Mouse (Mus musculus) neural tube, embryonic 11.5 days (tissue): ENCODE data around the gene Abhd15. TPM values are rescaled to one million over a fixed set of nuclear protein-coding genes. Genes with fewer than 3 reads are reported as not detected.

Experiments used
- ATAC-seq: fragments of 200-750 bp; cut with Nextera tagmentation; 2 replicates; pipeline ENCODE4 v1.8.0; 2017; ENCODE audit warnings: moderate number of reproducible peaks, mild to moderate bottlenecking, moderate TSS enrichment, moderate library complexity; ENCODE audit not compliant: insufficient read depth, low FRiP score, low TSS enrichment
- DNase-seq: peaks from one replicate; pipeline ENCODE4 v3.0.0-alpha.2; 2015; ENCODE audit warnings: low spot score
- H3K27ac ChIP-seq: fragments of 300-500 bp; sonication (generic); 2 replicates; pipeline ENCODE4 v1.5.1; 2014; ENCODE audit warnings: low read depth, mild to moderate bottlenecking, low read length
- H3K27me3 ChIP-seq: fragments of 300-500 bp; sonication (generic); 2 replicates; pipeline ENCODE4 v1.6.1; 2014; ENCODE audit warnings: mild to moderate bottlenecking, low read length, mixed read lengths; ENCODE audit not compliant: control insufficient read depth, insufficient read depth
- H3K36me3 ChIP-seq: fragments of 300-500 bp; sonication (generic); 2 replicates; pipeline ENCODE4 v1.6.1; 2014; ENCODE audit warnings: mild to moderate bottlenecking, low read length, moderate library complexity, mixed read lengths; ENCODE audit not compliant: control insufficient read depth, insufficient read depth
- H3K4me1 ChIP-seq: fragments of 300-500 bp; sonication (generic); 2 replicates; pipeline ENCODE4 v1.6.1; 2014; ENCODE audit warnings: low read length, mixed read lengths; ENCODE audit not compliant: control insufficient read depth, insufficient read depth
- H3K4me2 ChIP-seq: fragments of 300-500 bp; sonication (generic); 2 replicates; pipeline ENCODE4 v1.6.1; 2014; ENCODE audit warnings: low read depth, mild to moderate bottlenecking, moderate library complexity
- H3K4me3 ChIP-seq: fragments of 300-500 bp; sonication (generic); 2 replicates; pipeline ENCODE4 v1.5.1; 2014; ENCODE audit warnings: low read depth, low read length
- H3K9ac ChIP-seq: fragments of 300-500 bp; sonication (generic); 2 replicates; pipeline ENCODE4 v1.6.1; 2014; ENCODE audit warnings: mild to moderate bottlenecking, low read length
- H3K9me3 ChIP-seq: fragments of 300-500 bp; sonication (generic); 2 replicates; pipeline ENCODE4 v1.6.1; 2016; ENCODE audit warnings: low read length; ENCODE audit not compliant: control insufficient read depth
- WGBS: fragments of 180-500 bp; shearing (Covaris S2); extraction: QIAGEN DNeasy Blood & Tissue Kit; methylation state at CpG from one replicate; pipeline ENCODE4 v1.1.7; 2014; 5-methylcytosine and 5-hydroxymethylcytosine counted together
- polyA plus RNA-seq: library from polyadenylated mRNA; unstranded; fragments of >200 nt; fragmentation: Nextera tagmentation; extraction: Ambion mirVana; gene quantifications from 2 replicates; pipeline ENCODE4 v1.2.1, GENCODE M21; 2014

Gene Abhd15
- polyA plus RNA-seq, 1 experiment from 2014 or later = 4.0 TPM

GRCm38 (mm10) chr11:77497851-77498250, 17.1 kb upstream of the Abhd15 start:
- H3K27ac ChIP-seq = no peak overlapping the region
- H3K4me1 ChIP-seq = peaks cover 26% of the 10 kb centered on the region
- peaks cover 9% of the 10 kb centered on the region; the same call in 1 of the 2 replicates for H3K36me3 ChIP-seq
- no peaks in the 10 kb centered on the region for H3K27me3 ChIP-seq
- no peaks in the 10 kb centered on the region for H3K9me3 ChIP-seq
- 25% methylated on average over 4 of the region's 4 CpGs for WGBS
- no peak overlapping the region; the same call in 1 of the 2 replicates for H3K9ac ChIP-seq
- no peak overlapping the region for H3K4me2 ChIP-seq
- ATAC-seq (no peak), DNase-seq (no peak)
- H3K4me3 ChIP-seq = no peak overlapping the region

- Histone ChIP-seq H3K36me3 (peaks cover 16% of the 10 kb centered on the region), H3K27me3 (no peaks in the 10 kb centered on the region), H3K9ac (no peak overlapping the region; the same call in 1 of the 2 replicates), H3K9me3 (no peaks in the 10 kb centered on the region), H3K4me2 (no peak overlapping the region), H3K4me1 (peaks cover 26% of the 10 kb centered on the region), H3K27ac (no peak overlapping the region), H3K4me3 (no peak overlapping the region)
- DNase-seq (no peak), ATAC-seq (no peak)
- 83% methylated on average over 12 of the region's 12 CpGs for WGBS
These were observed 16.4 kb upstream of the Abhd15 start for GRCm38 (mm10) chr11:77498261-77499139.

GRCm38 (mm10) chr11:77499354-77499753, 15.6 kb upstream of the Abhd15 start:
- 90% methylated on average over 7 of the region's 7 CpGs for WGBS
- Histone ChIP-seq H3K27me3 (no peaks in the 10 kb centered on the region), H3K27ac (no peak overlapping the region), H3K4me3 (no peak overlapping the region), H3K4me1 (peaks cover 18% of the 10 kb centered on the region), H3K4me2 (no peak overlapping the region), H3K36me3 (peaks cover 23% of the 10 kb centered on the region), H3K9me3 (no peaks in the 10 kb centered on the region), H3K9ac (no peak overlapping the region)
- DNase-seq (no peak), ATAC-seq (no peak)

GRCm38 (mm10) chr11:77500361-77501325, 14.3 kb upstream of the Abhd15 start:
- no peak overlapping the region for H3K4me3 ChIP-seq
- H3K36me3 ChIP-seq = peaks cover 24% of the 10 kb centered on the region

GRCm38 (mm10) chr11:77501392-77501791, 13.5 kb upstream of the Abhd15 start:
- Histone ChIP-seq H3K27me3 (no peaks in the 10 kb centered on the region), H3K27ac (no peak overlapping the region), H3K9ac (no peak overlapping the region), H3K4me3 (no peak overlapping the region), H3K9me3 (no peaks in the 10 kb centered on the region), H3K4me1 (peaks cover 11% of the 10 kb centered on the region), H3K36me3 (peaks cover 24% of the 10 kb centered on the region), H3K4me2 (no peak overlapping the region)
- 27% methylated on average over 5 of the region's 5 CpGs for WGBS
- no peak for ATAC-seq
- DNase-seq = peak; percentile 74

More at GRCm38 (mm10) chr11:77500361-77501325, 14.3 kb upstream of the Abhd15 start:
- no peaks in the 10 kb centered on the region for H3K27me3 ChIP-seq
- no peak for DNase-seq
- H3K4me2 ChIP-seq = no peak overlapping the region
- no peak overlapping the region for H3K27ac ChIP-seq
- H3K9me3 ChIP-seq = no peaks in the 10 kb centered on the region
- H3K4me1 ChIP-seq = peaks cover 11% of the 10 kb centered on the region
- no peak for ATAC-seq
- WGBS = 80% methylated on average over 17 of the region's 17 CpGs
- H3K9ac ChIP-seq = no peak overlapping the region

- no peaks in the 10 kb centered on the region for H3K27me3 ChIP-seq
- H3K4me1 ChIP-seq = peaks cover 9% of the 10 kb centered on the region
- no peak overlapping the region for H3K27ac ChIP-seq
- ATAC-seq = no peak
- WGBS = 93% methylated on average over 4 of the region's 4 CpGs
- H3K4me3 ChIP-seq = no peak overlapping the region
- DNase-seq = no peak
- no peak overlapping the region for H3K4me2 ChIP-seq
- no peaks in the 10 kb centered on the region for H3K9me3 ChIP-seq
- H3K36me3 ChIP-seq = peaks cover 29% of the 10 kb centered on the region
- no peak overlapping the region for H3K9ac ChIP-seq
These were observed 12.9 kb upstream of the Abhd15 start for GRCm38 (mm10) chr11:77501971-77502370.

GRCm38 (mm10) chr11:77502481-77502880, 12.4 kb upstream of the Abhd15 start:
- peaks cover 30% of the 10 kb centered on the region for H3K36me3 ChIP-seq
- H3K9me3 ChIP-seq = no peaks in the 10 kb centered on the region
- peaks cover 5% of the 10 kb centered on the region for H3K4me1 ChIP-seq
- ATAC-seq = no peak
- no peak overlapping the region for H3K4me3 ChIP-seq
- WGBS = 88% methylated on average over 6 of the region's 6 CpGs
- H3K4me2 ChIP-seq = no peak overlapping the region
- no peak for DNase-seq
- no peak overlapping the region for H3K27ac ChIP-seq
- no peaks in the 10 kb centered on the region for H3K27me3 ChIP-seq
- no peak overlapping the region for H3K9ac ChIP-seq

- H3K27me3 ChIP-seq = no peaks in the 10 kb centered on the region
- 66% methylated on average over 3 of the region's 3 CpGs for WGBS
- no peak overlapping the region for H3K4me3 ChIP-seq
- H3K27ac ChIP-seq = no peak overlapping the region
- ATAC-seq = no peak
- DNase-seq = no peak
- H3K36me3 ChIP-seq = peaks cover 30% of the 10 kb centered on the region
- no peaks in the 10 kb centered on the region for H3K9me3 ChIP-seq
- H3K4me1 ChIP-seq = 0 out of 2 replicates have a peak, but pooled peaks cover 2% of the 10 kb centered on the region
- H3K4me2 ChIP-seq = no peak overlapping the region
- H3K9ac ChIP-seq = no peak overlapping the region
These were observed 11.4 kb upstream of the Abhd15 start for GRCm38 (mm10) chr11:77503511-77503910.
